Mouse (Mus musculus): ENCODE measurements around the gene Map7d1. TPM values are rescaled to one million over a fixed set of nuclear protein-coding genes. Genes with fewer than 3 reads are reported as not detected.

Map7d1 gene
- polyA plus RNA-seq, 1 experiment from 2014 or later: 69.6 TPM

DNA sequence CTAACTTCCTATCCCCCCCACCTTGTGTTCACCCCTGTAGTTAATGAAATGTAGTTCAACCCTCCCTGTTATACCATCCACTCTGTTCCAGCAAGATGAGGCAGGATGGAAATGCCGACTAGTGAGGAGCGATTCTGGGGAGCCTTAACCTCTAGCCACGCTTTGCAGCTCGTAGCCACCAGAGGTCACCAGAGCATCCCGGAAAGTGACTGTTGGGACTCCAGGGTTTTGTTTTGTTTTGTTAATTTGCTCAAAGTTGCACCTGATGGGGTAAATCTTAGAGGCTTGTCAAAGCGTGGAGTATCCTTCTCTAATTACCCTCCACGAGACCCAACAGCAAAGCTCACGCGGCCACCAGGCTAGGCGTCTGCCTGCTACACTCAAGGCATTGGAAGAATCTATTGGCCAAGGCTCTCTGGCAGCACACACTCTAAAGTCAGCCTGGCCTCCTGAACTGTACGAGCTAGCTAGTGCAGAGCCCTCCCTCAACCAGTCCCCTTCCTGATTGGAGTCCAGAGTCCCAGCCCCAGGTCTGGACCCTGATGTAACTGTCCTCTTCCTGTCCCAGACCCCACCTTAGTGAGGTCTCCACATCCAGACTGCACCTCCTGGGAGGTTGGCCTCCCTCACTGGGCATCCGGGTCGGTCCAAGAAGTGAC, 21.9 kb upstream of the Map7d1 start:
- H3K9me3 ChIP-seq (ENCODE audit: control insufficient read depth, low read length): no peaks in the 10 kb centered on the region
- no peak overlapping the region for H3K9ac ChIP-seq (replicated peaks; ENCODE audit: low read depth, low read length)
- H3K27me3 ChIP-seq (ENCODE audit: control insufficient read depth, insufficient read depth, low read length): no peaks in the 10 kb centered on the region
- no peak overlapping the region for H3K27ac ChIP-seq (ENCODE audit: low read depth, low read length)
- no peak for ATAC-seq (ENCODE audit: low read depth)
- peaks cover 15% of the 10 kb centered on the region; the same call in 1 of the 2 replicates for H3K36me3 ChIP-seq (ENCODE audit: control insufficient read depth, insufficient read depth, low read length)
- no peak overlapping the region for H3K4me2 ChIP-seq (ENCODE audit: low read depth, low read length)
- WGBS: 6% methylated on average over 13 of the region's 13 CpGs
- H3K4me3 ChIP-seq (ENCODE audit: low read depth, low read length): no peak overlapping the region
- H3K4me1 ChIP-seq (ENCODE audit: control insufficient read depth, insufficient read depth, low read length): no peaks in the 10 kb centered on the region

DNA sequence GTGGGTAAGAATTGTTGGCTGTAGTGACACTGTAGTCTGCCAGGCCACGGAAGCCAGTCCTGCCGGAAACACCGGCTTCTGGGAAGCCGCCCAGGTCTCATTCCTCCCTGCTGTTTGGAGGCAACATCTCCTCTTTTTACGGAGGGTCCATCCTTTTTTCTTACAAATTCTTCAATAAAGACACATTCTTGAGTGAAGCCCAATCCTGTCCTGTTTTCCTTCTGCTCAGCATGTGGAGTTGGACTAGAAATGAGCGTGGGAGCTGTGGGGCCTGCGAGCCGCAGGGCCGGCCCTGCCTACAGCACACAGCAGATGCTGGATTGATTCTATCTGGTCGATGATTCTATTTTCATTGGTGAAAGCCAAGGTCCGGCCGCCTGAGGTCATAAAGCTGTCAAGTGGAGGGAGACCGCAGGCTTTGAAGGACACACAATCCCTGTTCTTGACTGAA, 19.6 kb upstream of the Map7d1 start:
- no peaks in the 10 kb centered on the region for H3K9me3 ChIP-seq (ENCODE audit: control insufficient read depth, low read length)
- H3K36me3 ChIP-seq (ENCODE audit: control insufficient read depth, insufficient read depth, low read length): peaks cover 21% of the 10 kb centered on the region; the same call in 1 of the 2 replicates
- no peak overlapping the region for H3K4me2 ChIP-seq (ENCODE audit: low read depth, low read length)
- no peak overlapping the region for H3K4me3 ChIP-seq (ENCODE audit: low read depth, low read length)
- H3K4me1 ChIP-seq (ENCODE audit: control insufficient read depth, insufficient read depth, low read length): no peaks in the 10 kb centered on the region
- H3K27ac ChIP-seq (ENCODE audit: low read depth, low read length): no peak overlapping the region
- no peak overlapping the region for H3K9ac ChIP-seq (replicated peaks; ENCODE audit: low read depth, low read length)
- 75% methylated on average over 13 of the region's 13 CpGs for WGBS
- H3K27me3 ChIP-seq (ENCODE audit: control insufficient read depth, insufficient read depth, low read length): no peaks in the 10 kb centered on the region
- ATAC-seq (ENCODE audit: low read depth): no peak

DNA sequence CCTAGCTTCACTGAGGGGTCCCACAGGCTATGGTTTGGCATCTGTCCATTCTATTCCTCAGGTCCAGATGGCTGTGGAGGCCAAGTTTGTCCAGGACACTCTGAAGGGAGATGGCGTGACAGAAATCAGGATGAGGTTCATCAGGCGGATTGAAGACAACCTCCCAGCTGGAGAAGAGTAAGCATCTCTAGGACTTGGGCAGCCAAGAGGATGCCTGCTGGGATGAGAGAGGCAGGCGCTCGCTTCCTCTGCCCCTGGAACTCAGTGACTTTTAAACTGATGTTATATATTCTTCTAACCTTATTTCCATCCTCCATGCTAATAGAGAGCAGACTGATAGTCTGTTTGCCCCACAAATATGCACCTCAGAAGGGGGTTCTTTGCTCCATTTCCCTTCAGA, 18.9 kb upstream of the Map7d1 start:
- Histone ChIP-seq H3K4me1 (ENCODE audit: control insufficient read depth, insufficient read depth, low read length) (no peaks in the 10 kb centered on the region), H3K36me3 (ENCODE audit: control insufficient read depth, insufficient read depth, low read length) (peaks cover 21% of the 10 kb centered on the region; the same call in 1 of the 2 replicates), H3K4me3 (ENCODE audit: low read depth, low read length) (no peak overlapping the region), H3K27me3 (ENCODE audit: control insufficient read depth, insufficient read depth, low read length) (no peaks in the 10 kb centered on the region), H3K27ac (ENCODE audit: low read depth, low read length) (no peak overlapping the region), H3K4me2 (ENCODE audit: low read depth, low read length) (no peak overlapping the region), H3K9me3 (ENCODE audit: control insufficient read depth, low read length) (no peaks in the 10 kb centered on the region), H3K9ac (replicated peaks; ENCODE audit: low read depth, low read length) (no peak overlapping the region)
- no peak for ATAC-seq (ENCODE audit: low read depth)
- WGBS: 93% methylated on average over 4 of the region's 4 CpGs

DNA sequence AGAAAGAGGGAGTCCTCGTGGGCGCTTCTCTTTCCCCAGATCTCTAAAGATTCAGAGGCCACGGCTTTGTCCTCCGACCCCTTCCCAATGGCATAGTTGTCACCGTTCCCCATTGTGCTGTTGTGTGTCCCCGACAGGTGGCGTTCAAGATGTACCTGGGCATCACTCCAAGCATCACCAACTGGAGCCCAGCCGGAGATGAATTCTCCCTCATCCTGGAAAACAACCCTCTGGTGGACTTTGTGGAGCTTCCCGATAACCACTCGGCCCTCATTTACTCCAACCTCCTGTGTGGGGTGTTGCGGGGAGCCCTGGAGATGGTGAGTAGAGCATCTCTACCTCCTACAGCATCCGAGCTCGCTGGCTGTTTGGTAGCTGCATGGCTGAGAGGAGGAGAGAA, 17.6 kb upstream of the Map7d1 start:
- no peaks in the 10 kb centered on the region for H3K27me3 ChIP-seq (ENCODE audit: control insufficient read depth, insufficient read depth, low read length)
- no peak overlapping the region for H3K4me3 ChIP-seq (ENCODE audit: low read depth, low read length)
- H3K9me3 ChIP-seq (ENCODE audit: control insufficient read depth, low read length): no peaks in the 10 kb centered on the region
- WGBS: 83% methylated on average over 13 of the region's 13 CpGs
- H3K4me1 ChIP-seq (ENCODE audit: control insufficient read depth, insufficient read depth, low read length): no peaks in the 10 kb centered on the region
- peaks cover 21% of the 10 kb centered on the region; the same call in 1 of the 2 replicates for H3K36me3 ChIP-seq (ENCODE audit: control insufficient read depth, insufficient read depth, low read length)
- no peak for ATAC-seq (ENCODE audit: low read depth)
- H3K4me2 ChIP-seq (ENCODE audit: low read depth, low read length): no peak overlapping the region
- H3K9ac ChIP-seq (replicated peaks; ENCODE audit: low read depth, low read length): no peak overlapping the region
- H3K27ac ChIP-seq (ENCODE audit: low read depth, low read length): no peak overlapping the region

DNA sequence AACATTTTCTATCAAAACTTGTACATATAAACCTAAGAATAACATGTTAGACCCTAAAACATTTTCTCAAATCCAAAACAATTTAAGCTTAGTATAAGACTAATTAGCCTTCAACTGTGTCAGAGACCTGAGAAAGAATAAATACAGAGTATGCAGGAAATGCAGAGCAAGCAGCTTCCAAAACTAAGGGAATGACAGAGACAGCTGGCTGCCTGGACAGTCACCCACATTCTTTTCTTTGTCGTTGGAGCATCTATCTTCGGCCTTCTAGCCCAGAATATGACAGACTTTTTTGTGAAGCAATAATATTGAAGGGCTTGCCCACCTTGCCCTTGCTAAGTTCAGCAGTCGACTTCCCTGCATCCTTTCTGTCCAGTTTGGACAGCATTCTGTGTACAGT, 13.1 kb upstream of the Map7d1 start:
- no peaks in the 10 kb centered on the region for H3K27me3 ChIP-seq (ENCODE audit: control insufficient read depth, insufficient read depth, low read length)
- H3K4me3 ChIP-seq (ENCODE audit: low read depth, low read length): no peak overlapping the region
- no peak overlapping the region for H3K27ac ChIP-seq (ENCODE audit: low read depth, low read length)
- no peaks in the 10 kb centered on the region for H3K4me1 ChIP-seq (ENCODE audit: control insufficient read depth, insufficient read depth, low read length)
- H3K4me2 ChIP-seq (ENCODE audit: low read depth, low read length): no peak overlapping the region
- peaks cover 16% of the 10 kb centered on the region; the same call in 1 of the 2 replicates for H3K36me3 ChIP-seq (ENCODE audit: control insufficient read depth, insufficient read depth, low read length)
- H3K9ac ChIP-seq (replicated peaks; ENCODE audit: low read depth, low read length): no peak overlapping the region
- 79% methylated on average over 3 of the region's 3 CpGs for WGBS
- no peak for ATAC-seq (ENCODE audit: low read depth)
- no peaks in the 10 kb centered on the region for H3K9me3 ChIP-seq (ENCODE audit: control insufficient read depth, low read length)

DNA sequence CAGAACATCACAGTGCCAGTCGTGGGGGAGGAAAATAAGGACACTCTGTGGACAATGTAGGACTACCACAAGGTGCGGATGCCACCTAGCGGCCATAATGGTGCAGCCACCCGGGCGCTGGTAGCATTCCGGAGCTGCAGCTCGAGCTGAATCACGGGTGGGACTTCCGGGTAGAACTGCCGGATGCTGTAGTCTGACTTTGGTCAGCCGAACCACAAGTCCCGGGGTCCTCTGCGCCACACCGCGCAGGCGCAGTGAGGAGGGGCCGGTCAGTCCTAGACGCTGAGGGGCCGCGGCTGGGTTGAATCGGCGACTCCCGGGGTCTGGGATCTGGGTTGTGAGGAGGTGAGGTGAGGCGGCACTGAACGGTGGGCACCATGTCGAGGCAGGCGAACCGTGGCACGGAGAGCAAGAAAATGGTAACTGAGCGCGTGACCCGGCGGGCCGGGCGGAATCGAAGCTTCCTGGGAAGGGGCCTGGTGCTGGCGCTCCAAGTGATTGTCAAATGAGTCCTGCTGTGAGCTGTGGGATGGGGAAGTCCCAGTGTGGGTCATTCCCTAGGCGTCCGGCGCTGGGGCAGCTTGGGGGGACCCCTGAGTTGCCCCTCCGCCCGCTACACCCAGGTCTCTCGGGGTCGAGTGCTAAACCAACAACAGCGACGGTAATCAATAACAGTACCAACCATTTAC, 6.1 kb upstream of the Map7d1 start, which contains the start of gene Trappc3:
Trappc3 (plus strand) TSS at position 207 of the 689 bp plus-strand sequence.
- H3K27me3 ChIP-seq (ENCODE audit: control insufficient read depth, insufficient read depth, low read length): no peaks in the 10 kb centered on the region
- no peaks in the 10 kb centered on the region for H3K36me3 ChIP-seq (ENCODE audit: control insufficient read depth, insufficient read depth, low read length)
- H3K4me2 ChIP-seq (ENCODE audit: low read depth, low read length): peak within 1 kb of the TSS; percentile 87
- no peak within 1 kb of the TSS for H3K27ac ChIP-seq (ENCODE audit: low read depth, low read length)
- peak; percentile 96 for ATAC-seq (ENCODE audit: low read depth)
- H3K4me1 ChIP-seq (ENCODE audit: control insufficient read depth, insufficient read depth, low read length): peaks cover 36% of the 10 kb centered on the region
- H3K9me3 ChIP-seq (ENCODE audit: control insufficient read depth, low read length): no peaks in the 10 kb centered on the region
- H3K9ac ChIP-seq (replicated peaks; ENCODE audit: low read depth, low read length): peak within 1 kb of the TSS; percentile 90
- peak within 1 kb of the TSS; percentile 71 for H3K4me3 ChIP-seq (ENCODE audit: low read depth, low read length)
- under 1% methylated on average over 46 of the region's 46 CpGs for WGBS

DNA sequence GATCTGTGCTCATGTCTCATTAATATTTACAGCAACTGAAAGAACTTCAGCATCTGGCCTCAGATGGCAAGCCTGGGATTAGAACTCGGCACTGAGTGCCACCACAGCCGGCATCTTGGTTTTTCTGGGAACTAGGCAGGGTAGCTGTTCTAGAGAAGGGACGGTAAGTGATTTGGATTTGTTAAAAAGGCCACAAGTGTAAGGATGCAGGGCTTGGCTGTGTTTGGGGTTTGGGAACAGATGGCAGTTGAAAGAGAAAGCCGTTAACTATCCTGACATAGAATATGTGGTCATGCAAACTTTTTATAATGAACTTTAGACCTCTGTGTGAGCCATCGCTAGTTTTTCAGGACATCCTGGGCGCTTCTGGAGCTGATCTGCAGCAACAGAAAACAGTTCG, 5.5 kb upstream of the Map7d1 start:
- ATAC-seq (ENCODE audit: low read depth): no peak
- no peaks in the 10 kb centered on the region for H3K9me3 ChIP-seq (ENCODE audit: control insufficient read depth, low read length)
- H3K27ac ChIP-seq (ENCODE audit: low read depth, low read length): no peak overlapping the region
- WGBS: 50% methylated on average over 7 of the region's 7 CpGs
- no peaks in the 10 kb centered on the region for H3K36me3 ChIP-seq (ENCODE audit: control insufficient read depth, insufficient read depth, low read length)
- H3K4me3 ChIP-seq (ENCODE audit: low read depth, low read length): no peak overlapping the region
- peaks cover 39% of the 10 kb centered on the region for H3K4me1 ChIP-seq (ENCODE audit: control insufficient read depth, insufficient read depth, low read length)
- no peaks in the 10 kb centered on the region for H3K27me3 ChIP-seq (ENCODE audit: control insufficient read depth, insufficient read depth, low read length)
- no peak overlapping the region for H3K9ac ChIP-seq (replicated peaks; ENCODE audit: low read depth, low read length)
- no peak overlapping the region; the same call in 1 of the 2 replicates for H3K4me2 ChIP-seq (ENCODE audit: low read depth, low read length)

DNA sequence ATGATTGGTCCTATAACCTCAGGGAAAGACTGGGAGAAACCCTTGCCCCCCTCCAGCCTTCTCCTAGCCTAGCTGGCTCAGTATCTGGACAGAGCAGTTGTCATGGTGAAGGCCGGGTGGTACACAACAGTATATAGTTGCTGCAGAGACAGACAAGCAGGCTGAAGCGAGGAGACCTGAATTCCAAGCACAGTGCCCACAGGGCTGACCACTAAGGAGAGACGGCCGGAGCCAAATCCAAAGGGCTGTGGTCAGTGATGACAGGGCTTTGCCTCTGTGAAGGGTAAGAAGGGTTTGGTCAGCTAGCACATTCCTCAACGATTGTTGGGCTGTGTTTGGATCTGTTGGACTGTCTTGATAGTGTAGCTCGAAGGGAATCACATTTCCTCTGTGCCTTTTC, 5.1 kb upstream of the Map7d1 start:
- H3K27me3 ChIP-seq (ENCODE audit: control insufficient read depth, insufficient read depth, low read length): no peaks in the 10 kb centered on the region
- no peak for ATAC-seq (ENCODE audit: low read depth)
- no peak overlapping the region for H3K27ac ChIP-seq (ENCODE audit: low read depth, low read length)
- no peak overlapping the region for H3K9ac ChIP-seq (replicated peaks; ENCODE audit: low read depth, low read length)
- 75% methylated on average over 6 of the region's 6 CpGs for WGBS
- H3K36me3 ChIP-seq (ENCODE audit: control insufficient read depth, insufficient read depth, low read length): no peaks in the 10 kb centered on the region
- no peak overlapping the region for H3K4me3 ChIP-seq (ENCODE audit: low read depth, low read length)
- H3K4me2 ChIP-seq (ENCODE audit: low read depth, low read length): no peak overlapping the region
- H3K9me3 ChIP-seq (ENCODE audit: control insufficient read depth, low read length): no peaks in the 10 kb centered on the region
- peaks cover 39% of the 10 kb centered on the region for H3K4me1 ChIP-seq (ENCODE audit: control insufficient read depth, insufficient read depth, low read length)

DNA sequence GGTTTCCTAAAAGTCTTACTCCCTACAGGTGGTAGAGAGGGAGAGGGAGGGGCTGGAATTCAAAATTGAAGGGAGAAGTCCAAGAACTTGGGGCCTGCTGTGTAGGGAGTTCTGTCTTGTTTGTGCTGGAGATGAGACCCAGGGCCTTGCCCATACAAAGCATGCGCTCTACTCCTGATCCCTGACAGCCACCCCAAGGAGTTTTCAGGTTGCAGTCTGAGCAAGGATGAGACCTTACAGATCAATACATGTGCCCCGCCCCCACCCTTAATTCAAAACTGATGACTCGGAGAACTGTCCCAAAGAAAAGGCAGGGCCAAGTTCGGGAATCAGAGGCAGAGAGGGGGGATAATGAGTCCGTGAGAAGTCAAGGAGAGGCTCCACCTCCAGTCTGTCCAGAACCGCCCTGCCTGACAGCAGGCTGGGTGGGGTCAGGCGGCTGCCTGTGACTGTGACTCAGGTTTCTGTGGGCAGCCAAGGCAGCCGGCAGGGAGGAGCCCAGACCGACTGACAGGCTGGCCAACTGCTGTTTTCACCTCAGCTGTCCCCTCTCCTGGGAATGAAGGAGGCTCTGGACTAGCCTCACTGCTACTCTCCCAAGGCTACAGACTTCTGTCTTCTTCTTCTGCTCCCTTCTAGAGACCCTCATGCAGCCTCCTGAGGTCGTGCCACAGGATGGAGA, 4.5 kb upstream of the Map7d1 start:
- H3K27ac ChIP-seq (ENCODE audit: low read depth, low read length): peak overlapping the region; percentile 44; the same call in 1 of the 2 replicates
- H3K27me3 ChIP-seq (ENCODE audit: control insufficient read depth, insufficient read depth, low read length): no peaks in the 10 kb centered on the region
- H3K4me3 ChIP-seq (ENCODE audit: low read depth, low read length): no peak overlapping the region
- no peak overlapping the region for H3K9ac ChIP-seq (replicated peaks; ENCODE audit: low read depth, low read length)
- H3K9me3 ChIP-seq (ENCODE audit: control insufficient read depth, low read length): no peaks in the 10 kb centered on the region
- H3K4me2 ChIP-seq (ENCODE audit: low read depth, low read length): no peak overlapping the region
- no peak for ATAC-seq (ENCODE audit: low read depth)
- peaks cover 39% of the 10 kb centered on the region for H3K4me1 ChIP-seq (ENCODE audit: control insufficient read depth, insufficient read depth, low read length)
- WGBS: 10% methylated on average over 10 of the region's 10 CpGs
- H3K36me3 ChIP-seq (ENCODE audit: control insufficient read depth, insufficient read depth, low read length): no peaks in the 10 kb centered on the region

All from neural tube, embryonic 14.5 days (tissue).